Mouse (Mus musculus) neural tube, embryonic 13.5 days (tissue): Measurements from ENCODE around the gene Polr1c. TPM values are rescaled to one million over a fixed set of nuclear protein-coding genes. Genes with fewer than 3 reads are reported as not detected.

ENCODE experiments used
- ATAC-seq: fragments of 200-750 bp; cut with Nextera tagmentation; 2 replicates; pipeline ENCODE4 v1.8.0; 2017; ENCODE audit warnings: low read depth, mild to moderate bottlenecking, moderate TSS enrichment, moderate library complexity
- H3K27ac ChIP-seq: fragments of 300-500 bp; sonication (generic); replicated peaks from 2 replicates; pipeline ENCODE4 v1.5.1; 2015; ENCODE audit warnings: moderate library complexity, mild to moderate bottlenecking, inconsistent platforms
- H3K27me3 ChIP-seq: fragments of 300-500 bp; sonication (generic); 2 replicates; pipeline ENCODE4 v1.6.1; 2015; ENCODE audit warnings: mild to moderate bottlenecking, inconsistent platforms
- H3K36me3 ChIP-seq: fragments of 300-500 bp; sonication (generic); 2 replicates; pipeline ENCODE4 v1.6.1; 2015; ENCODE audit warnings: mild to moderate bottlenecking, inconsistent platforms
- H3K4me1 ChIP-seq: fragments of 300-500 bp; sonication (generic); replicated peaks from 2 replicates; pipeline ENCODE4 v1.6.1; 2015; ENCODE audit warnings: inconsistent platforms
- H3K4me2 ChIP-seq: fragments of 300-500 bp; sonication (generic); 2 replicates; pipeline ENCODE4 v1.6.1; 2015; ENCODE audit warnings: inconsistent platforms, mild to moderate bottlenecking, moderate library complexity
- H3K4me3 ChIP-seq: fragments of 300-500 bp; sonication (generic); 2 replicates; pipeline ENCODE4 v1.5.1; 2015; ENCODE audit warnings: mild to moderate bottlenecking, inconsistent platforms
- H3K9ac ChIP-seq: fragments of 300-500 bp; sonication (generic); 2 replicates; pipeline ENCODE4 v1.6.1; 2015; ENCODE audit warnings: moderate library complexity, mild to moderate bottlenecking, inconsistent platforms
- H3K9me3 ChIP-seq: fragments of 300-500 bp; sonication (generic); 2 replicates; pipeline ENCODE4 v1.6.1; 2016; ENCODE audit warnings: inconsistent platforms
- WGBS: fragments of 180-500 bp; shearing (Covaris S2); methylation state at CpG from one replicate; pipeline ENCODE4 v1.1.7; 2015; 5-methylcytosine and 5-hydroxymethylcytosine counted together
- microRNA counts: library from miRNA; unstranded; fragments of <30 nt; microRNA quantifications from one replicate; lab custom pipeline; 2016
- microRNA-seq: library from miRNA; unstranded; fragments of <30 nt; microRNA quantifications from one replicate; pipeline ENCODE4, GENCODE M21; 2016
- polyA plus RNA-seq: library from polyadenylated mRNA; unstranded; fragments of >200 nt; fragmentation: Nextera tagmentation; extraction: Ambion mirVana; gene quantifications from 2 replicates; pipeline ENCODE4 v1.2.1, GENCODE M21; 2015

Polr1c gene
- polyA plus RNA-seq, 1 experiment from 2014 or later, result 84.3 TPM

DNA sequence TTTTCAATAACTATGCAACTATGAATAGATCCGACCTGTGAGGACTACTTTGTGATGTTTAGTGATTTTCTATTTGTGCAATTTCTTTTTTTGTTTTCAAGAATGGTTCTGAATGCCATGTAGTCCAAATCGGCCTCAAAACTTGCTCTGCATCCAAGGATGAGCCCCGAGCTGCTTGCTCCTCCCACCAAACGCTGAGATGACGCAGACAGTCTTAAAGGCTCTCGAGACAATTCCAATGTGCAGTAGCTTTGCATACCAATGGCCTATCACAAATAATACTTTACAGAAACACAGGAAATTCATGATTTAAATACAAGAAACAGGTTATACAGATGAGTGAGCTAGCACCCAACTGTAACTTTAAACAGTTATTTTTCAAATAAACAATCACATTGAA lies 46.7 kb downstream of the Polr1c start:
- Histone ChIP-seq H3K36me3 (peaks cover 44% of the 10 kb centered on the region), H3K27ac (no peak overlapping the region), H3K4me3 (peak overlapping the region; percentile 95), H3K4me1 (peaks cover 40% of the 10 kb centered on the region), H3K4me2 (peak overlapping the region; percentile 98), H3K27me3 (no peaks in the 10 kb centered on the region), H3K9me3 (no peaks in the 10 kb centered on the region), H3K9ac (peak overlapping the region; percentile 90)
- no peak for ATAC-seq
- 75% methylated on average over 6 of the region's 6 CpGs for WGBS

MicroRNA genes within 50 kb of the gene (microRNA counts, 519-probe panel; counts per million panel counts)
- microRNA mmu-miR-693-3p (lab: Ali Mortazavi, UCI), result not detected
- not detected for microRNA mmu-miR-693-5p (lab: Ali Mortazavi, UCI)

Small RNA genes lying within 50 kb of the gene (microRNA-seq; reads per million reads assigned to microRNA genes)
- gene Mir693, result 0.44 reads per million

Other genes with a start within 250 kb of the Polr1c start
- gene Vegfa, start 215.7 kb downstream of the Polr1c start, polyA plus RNA-seq, result 2.6 and 3.0 TPM in 2 replicates
- 144 and 154 TPM in 2 replicates for gene Mrps18a, start 137.1 kb downstream of the Polr1c start, polyA plus RNA-seq
- 17.3 and 19.9 TPM in 2 replicates for gene Rsph9, start 103.8 kb downstream of the Polr1c start, polyA plus RNA-seq
- 24.1 and 30.8 TPM in 2 replicates for gene Mad2l1bp, start 94.5 kb downstream of the Polr1c start, polyA plus RNA-seq
- gene Gtpbp2, start 87.0 kb downstream of the Polr1c start, polyA plus RNA-seq, result 35.9 and 38.2 TPM in 2 replicates
- gene Polh, start 45.4 kb downstream of the Polr1c start, polyA plus RNA-seq, result 8.0 and 8.4 TPM in 2 replicates
- 34.3 and 35.2 TPM in 2 replicates for gene Xpo5, start 45.3 kb downstream of the Polr1c start, polyA plus RNA-seq
- gene Yipf3, start within 50 bp of the Polr1c start, polyA plus RNA-seq, result 81.9 and 83.1 TPM in 2 replicates
- gene Lrrc73, start 5.5 kb upstream of the Polr1c start, polyA plus RNA-seq, result 5.2 and 5.8 TPM in 2 replicates
- 35.7 and 36.7 TPM in 2 replicates for gene Tjap1, start 35.0 kb upstream of the Polr1c start, polyA plus RNA-seq
- 9.0 and 9.6 TPM in 2 replicates for gene Dlk2, start 49.4 kb upstream of the Polr1c start, polyA plus RNA-seq
- gene Abcc10, start 80.3 kb upstream of the Polr1c start, polyA plus RNA-seq, result 8.1 and 9.2 TPM in 2 replicates
- gene Zfp318, start 135.7 kb upstream of the Polr1c start, polyA plus RNA-seq, result 20.1 and 20.2 TPM in 2 replicates
- gene Crip3, start 180.9 kb upstream of the Polr1c start, polyA plus RNA-seq, result 0.96 and 1.5 TPM in 2 replicates
- not detected in 2 replicates for gene Slc22a7, start 190.4 kb upstream of the Polr1c start, polyA plus RNA-seq
- gene Ttbk1, start 239.6 kb upstream of the Polr1c start, polyA plus RNA-seq, result 6.0 and 6.9 TPM in 2 replicates
- 19.0 and 19.2 TPM in 2 replicates for gene Dnph1, start 248.7 kb upstream of the Polr1c start, polyA plus RNA-seq